Mouse (Mus musculus) spleen, adult 2 months (tissue): ENCODE measurements around the gene Id3.

ENCODE experiments used
- CTCF ChIP-seq: fragments of 200-500 bp; IDR thresholded peaks from 2 replicates; pipeline ENCODE4 v1.5.1; 2011; ENCODE audit warnings: mild to moderate bottlenecking, inconsistent platforms; ENCODE audit not compliant: insufficient read depth, insufficient read length, insufficient replicate concordance; ENCODE audit errors: extremely low read depth
- POLR2A ChIP-seq: fragments of 200-500 bp; IDR thresholded peaks from 2 replicates; pipeline ENCODE4 v1.6.1; 2011; ENCODE audit warnings: low read depth, low read length, inconsistent platforms

DNA sequence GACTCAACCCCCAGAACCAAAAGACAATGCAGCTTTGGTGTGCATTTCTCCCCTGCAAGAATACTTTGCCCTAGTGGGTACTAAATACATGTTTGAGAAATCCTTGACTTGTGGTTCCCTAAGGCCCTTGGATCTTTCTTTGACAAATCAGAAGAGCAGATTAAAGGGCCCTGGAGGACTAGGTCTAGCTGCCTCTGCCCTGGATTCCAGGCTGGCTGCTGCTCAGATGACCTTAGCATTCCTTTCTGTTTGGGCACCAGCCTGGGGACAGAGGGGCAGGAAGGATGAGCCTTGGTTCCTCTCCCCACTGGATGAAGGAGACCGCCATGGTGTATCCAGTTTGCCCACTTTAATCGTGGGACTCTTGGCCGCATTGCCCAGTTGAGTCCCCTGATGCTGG, 44.9 kb upstream of the Id3 start:
- no peak for TF ChIP-seq CTCF
- no peak for TF ChIP-seq POLR2A
